Mouse (Mus musculus): ENCODE measurements at regions not wholly inside any gene's neighbourhood (a gene's known extent, or its start where the extent isn't known, plus 50 kb on each side); places are given as distances from the start of the nearest gene placed in this dataset.

DNA sequence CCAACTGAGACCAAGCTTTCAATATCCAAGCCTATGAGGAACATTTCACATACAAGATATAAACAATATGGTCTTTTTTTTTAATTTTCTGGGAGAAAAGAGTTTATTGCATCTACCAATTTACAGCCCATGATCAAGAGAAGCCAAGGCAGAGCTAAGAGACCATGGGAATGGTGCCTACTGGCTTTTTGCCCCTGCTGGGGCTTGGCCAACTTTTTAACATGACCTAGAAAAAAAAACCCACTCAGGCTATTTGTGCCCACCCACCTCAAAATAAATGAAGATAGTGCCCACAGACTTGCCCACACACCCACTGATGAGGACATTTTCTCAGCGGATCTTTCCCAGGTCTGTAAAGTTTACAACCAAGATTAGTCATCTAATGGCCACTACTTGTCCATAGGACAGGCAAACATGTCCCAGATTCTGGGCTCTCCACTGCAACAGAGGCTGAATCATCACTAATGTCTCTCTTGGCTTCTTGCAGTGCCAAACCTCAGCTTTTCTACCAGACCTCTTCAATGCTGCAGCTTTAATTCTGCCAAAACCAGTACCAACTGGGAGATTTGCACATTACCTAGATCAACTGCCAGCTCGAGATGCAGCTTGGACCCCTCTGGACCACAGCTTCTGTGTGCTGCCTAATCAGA, 79.6 kb upstream of the Tmc3 start:
- no peak for DNase-seq

DNA sequence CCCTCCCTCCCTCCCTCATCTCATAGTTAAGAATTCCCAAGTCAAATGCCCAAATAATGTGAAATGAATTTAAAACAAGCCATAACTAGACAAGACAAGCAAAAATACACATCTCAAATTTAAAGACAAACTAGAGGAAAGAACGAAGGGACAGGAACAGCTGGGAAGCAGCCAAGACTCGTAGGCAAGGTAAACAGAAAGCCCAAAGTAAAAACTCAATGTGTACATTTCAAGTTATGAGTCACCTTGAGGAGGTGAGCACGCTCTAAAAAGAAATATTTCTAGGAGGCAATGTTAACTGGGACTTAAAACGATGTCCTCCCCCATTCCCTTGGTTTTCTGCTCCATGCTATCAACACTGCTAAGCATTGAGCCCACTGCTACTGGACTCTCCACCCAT, 68.4 kb upstream of the Tmc3 start:
- DNase-seq, result no peak

DNA sequence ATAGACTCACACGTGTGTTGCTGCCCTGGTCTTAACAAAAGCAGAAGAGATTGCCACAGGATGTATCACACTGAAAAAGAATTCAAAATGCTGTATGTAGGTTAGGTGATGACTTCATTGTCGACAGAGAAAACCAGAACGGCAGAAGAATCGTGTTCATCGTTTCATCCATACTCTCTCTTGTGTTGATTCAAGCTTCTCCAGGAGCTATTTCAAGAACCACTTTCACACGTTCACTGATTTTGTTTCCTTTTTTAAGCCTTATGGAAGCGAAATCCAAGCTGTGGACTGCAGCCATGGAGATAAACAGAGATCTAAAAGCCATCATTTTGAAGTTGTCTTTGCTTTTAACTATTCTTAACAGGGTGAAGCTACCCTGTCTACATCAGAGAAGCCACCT, 63.2 kb upstream of the Tmc3 start:
- DNase-seq, result no peak

Measured in cerebellum, adult 11 months (tissue).